Mouse (Mus musculus): ENCODE results near the gene Cmklr1. TPM values are rescaled to one million over a fixed set of nuclear protein-coding genes. Genes with fewer than 3 reads are reported as not detected.

The Cmklr1 gene
- polyA plus RNA-seq, 1 experiment from 2014 or later, result 2.6 TPM

DNA sequence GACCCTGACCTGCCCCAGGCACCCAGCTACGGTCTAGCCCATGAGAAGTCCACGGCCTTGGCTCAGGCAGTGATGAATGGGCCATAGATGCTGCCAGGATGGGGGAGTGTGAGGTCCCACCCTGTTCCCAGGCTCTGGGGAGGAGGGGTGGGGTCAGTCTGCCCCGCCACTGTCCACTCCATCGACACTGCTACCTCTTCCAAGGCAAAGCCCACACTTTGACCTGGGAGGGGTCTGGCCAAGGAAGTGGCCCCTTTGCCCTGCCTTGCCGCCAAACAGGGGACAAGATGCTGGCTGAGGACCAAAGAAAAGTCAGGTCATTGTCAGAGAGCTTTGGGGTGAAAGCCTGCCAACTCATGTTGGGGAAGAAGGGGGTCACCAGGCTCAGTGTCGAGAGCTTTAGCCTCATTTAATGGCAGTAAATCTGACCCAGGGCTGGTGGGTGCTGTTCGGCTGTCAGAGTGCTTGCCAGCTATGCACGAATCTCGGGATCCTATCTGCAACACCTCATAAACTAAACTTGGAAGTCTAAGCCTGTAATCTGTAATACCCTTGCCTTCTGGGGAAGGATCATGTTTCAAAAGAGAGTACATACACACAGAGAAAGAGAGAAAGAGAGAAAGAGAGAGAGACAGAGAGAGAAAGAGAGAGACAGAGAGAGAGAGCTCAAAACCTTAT, 17.1 kb downstream of the Cmklr1 start:
- Histone ChIP-seq H3K27me3 (ENCODE audit: control insufficient read depth, insufficient read depth, low read length) (no peaks in the 10 kb centered on the region), H3K4me1 (replicated peaks; ENCODE audit: control insufficient read depth, insufficient read depth) (no peaks in the 10 kb centered on the region), H3K9ac (ENCODE audit: low read length) (no peak overlapping the region), H3K36me3 (ENCODE audit: control insufficient read depth, insufficient read depth, low read length) (no peaks in the 10 kb centered on the region), H3K9me3 (ENCODE audit: control insufficient read depth, low read length) (no peaks in the 10 kb centered on the region), H3K27ac (replicated peaks) (no peak overlapping the region), H3K4me2 (replicated peaks; ENCODE audit: low read depth) (no peak overlapping the region), H3K4me3 (ENCODE audit: low read depth, low read length) (no peak overlapping the region)
- ATAC-seq (ENCODE audit: low FRiP score, low TSS enrichment) (peak; percentile 27; the same call in 1 of the 2 replicates), DNase-seq (ENCODE audit: low spot score) (no peak)
- WGBS, result 27% methylated on average over 9 of the region's 9 CpGs
- TF ChIP-seq EP300 (optimal IDR thresholded peaks at IDR 0.05) (no peak), CTCF (IDR thresholded peaks at IDR 0.05; ENCODE audit: low read depth) (no peak)

DNA sequence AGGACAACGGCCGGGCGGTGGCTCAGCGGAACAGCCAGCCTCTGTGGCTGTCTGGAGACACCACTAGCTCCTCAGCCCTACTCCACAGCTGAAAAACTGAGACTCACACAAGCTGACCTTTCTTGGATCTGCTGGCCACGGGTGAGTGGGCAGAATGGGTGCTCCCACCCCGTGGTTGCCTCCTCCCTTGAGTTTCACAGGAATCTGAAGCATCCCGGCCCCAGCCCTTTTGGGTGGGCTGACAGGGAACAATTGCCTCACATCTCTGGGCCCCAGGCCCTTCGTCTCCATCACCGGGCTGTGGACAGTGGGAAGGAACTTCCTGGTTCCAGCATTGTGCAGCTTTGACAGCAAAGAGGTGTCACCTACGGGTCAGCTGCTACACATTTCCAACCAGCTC, 20.1 kb downstream of the Cmklr1 start:
- Histone ChIP-seq H3K9me3 (ENCODE audit: control insufficient read depth, low read length) (no peaks in the 10 kb centered on the region), H3K4me1 (replicated peaks; ENCODE audit: control insufficient read depth, insufficient read depth) (no peaks in the 10 kb centered on the region), H3K4me2 (replicated peaks; ENCODE audit: low read depth) (no peak overlapping the region), H3K27me3 (ENCODE audit: control insufficient read depth, insufficient read depth, low read length) (no peaks in the 10 kb centered on the region), H3K27ac (replicated peaks) (no peak overlapping the region), H3K9ac (ENCODE audit: low read length) (no peak overlapping the region), H3K36me3 (ENCODE audit: control insufficient read depth, insufficient read depth, low read length) (no peaks in the 10 kb centered on the region), H3K4me3 (ENCODE audit: low read depth, low read length) (no peak overlapping the region)
- no peak for DNase-seq (ENCODE audit: low spot score)
- ATAC-seq (ENCODE audit: low FRiP score, low TSS enrichment), result no peak
- 58% methylated on average over 10 of the region's 10 CpGs for WGBS
- no peak for TF ChIP-seq EP300 (optimal IDR thresholded peaks at IDR 0.05)
- TF ChIP-seq CTCF (IDR thresholded peaks at IDR 0.05; ENCODE audit: low read depth), result no peak

- Histone ChIP-seq H3K27ac (replicated peaks) (no peak overlapping the region), H3K36me3 (ENCODE audit: control insufficient read depth, insufficient read depth, low read length) (no peaks in the 10 kb centered on the region), H3K27me3 (ENCODE audit: control insufficient read depth, insufficient read depth, low read length) (no peaks in the 10 kb centered on the region), H3K9me3 (ENCODE audit: control insufficient read depth, low read length) (no peaks in the 10 kb centered on the region), H3K4me2 (replicated peaks; ENCODE audit: low read depth) (no peak overlapping the region), H3K4me1 (replicated peaks; ENCODE audit: control insufficient read depth, insufficient read depth) (no peaks in the 10 kb centered on the region), H3K9ac (ENCODE audit: low read length) (no peak overlapping the region), H3K4me3 (ENCODE audit: low read depth, low read length) (no peak overlapping the region)
- no peak for TF ChIP-seq CTCF (IDR thresholded peaks at IDR 0.05; ENCODE audit: low read depth)
- no peak for TF ChIP-seq EP300 (optimal IDR thresholded peaks at IDR 0.05)
- no peak for DNase-seq (ENCODE audit: low spot score)
- no peak for ATAC-seq (ENCODE audit: low FRiP score, low TSS enrichment)
- 64% methylated on average over 3 of the region's 3 CpGs for WGBS
Observed at GRCm38 (mm10) chr5:113629248-113629647, 21.0 kb downstream of the Cmklr1 start.

GRCm38 (mm10) chr5:113627820-113628437, 22.3 kb downstream of the Cmklr1 start:
- 34% methylated on average over 11 of the region's 11 CpGs for WGBS
- Histone ChIP-seq H3K27ac (replicated peaks) (no peak overlapping the region; the same call in 1 of the 2 replicates), H3K9ac (ENCODE audit: low read length) (no peak overlapping the region), H3K4me2 (replicated peaks; ENCODE audit: low read depth) (no peak overlapping the region), H3K4me3 (ENCODE audit: low read depth, low read length) (no peak overlapping the region), H3K4me1 (replicated peaks; ENCODE audit: control insufficient read depth, insufficient read depth) (no peaks in the 10 kb centered on the region), H3K36me3 (ENCODE audit: control insufficient read depth, insufficient read depth, low read length) (no peaks in the 10 kb centered on the region), H3K27me3 (ENCODE audit: control insufficient read depth, insufficient read depth, low read length) (no peaks in the 10 kb centered on the region), H3K9me3 (ENCODE audit: control insufficient read depth, low read length) (no peaks in the 10 kb centered on the region)
- ATAC-seq (ENCODE audit: low FRiP score, low TSS enrichment) (peak; percentile 53; the same call in 1 of the 2 replicates), DNase-seq (ENCODE audit: low spot score) (peak; percentile 46)
- TF ChIP-seq EP300 (optimal IDR thresholded peaks at IDR 0.05) (no peak), CTCF (IDR thresholded peaks at IDR 0.05; ENCODE audit: low read depth) (no peak)

- Histone ChIP-seq H3K4me2 (replicated peaks; ENCODE audit: low read depth) (no peak overlapping the region), H3K27me3 (ENCODE audit: control insufficient read depth, insufficient read depth, low read length) (no peaks in the 10 kb centered on the region), H3K27ac (replicated peaks) (no peak overlapping the region), H3K4me3 (ENCODE audit: low read depth, low read length) (no peak overlapping the region), H3K36me3 (ENCODE audit: control insufficient read depth, insufficient read depth, low read length) (no peaks in the 10 kb centered on the region), H3K9ac (ENCODE audit: low read length) (no peak overlapping the region), H3K9me3 (ENCODE audit: control insufficient read depth, low read length) (no peaks in the 10 kb centered on the region), H3K4me1 (replicated peaks; ENCODE audit: control insufficient read depth, insufficient read depth) (no peaks in the 10 kb centered on the region)
- 66% methylated on average over 5 of the region's 5 CpGs for WGBS
- DNase-seq (ENCODE audit: low spot score) (no peak), ATAC-seq (ENCODE audit: low FRiP score, low TSS enrichment) (no peak)
- TF ChIP-seq CTCF (IDR thresholded peaks at IDR 0.05; ENCODE audit: low read depth) (no peak), EP300 (optimal IDR thresholded peaks at IDR 0.05) (no peak)
Observed at GRCm38 (mm10) chr5:113626991-113627390, 23.2 kb downstream of the Cmklr1 start.

DNA sequence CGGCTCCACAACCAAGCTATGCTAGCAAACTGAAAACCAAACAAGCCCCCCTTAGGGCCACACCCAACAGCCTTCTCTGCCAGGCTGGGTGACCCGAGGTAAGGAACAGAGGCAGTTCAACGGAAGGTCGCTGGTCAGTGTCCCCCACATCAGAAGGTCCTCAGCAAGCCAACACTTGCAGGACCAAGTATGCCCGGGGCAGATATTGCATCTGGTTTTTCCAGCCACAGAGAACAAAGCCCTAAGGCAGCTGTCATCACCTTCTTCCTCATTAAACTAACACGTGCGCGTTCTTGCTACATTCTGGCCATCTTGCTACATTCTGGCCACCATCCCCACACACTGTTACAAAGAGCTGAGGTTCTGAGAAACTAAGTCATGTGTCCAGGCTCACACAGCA, 23.9 kb downstream of the Cmklr1 start:
- no peak overlapping the region for H3K4me3 ChIP-seq (ENCODE audit: low read depth, low read length)
- H3K9ac ChIP-seq (ENCODE audit: low read length), result no peak overlapping the region
- no peak overlapping the region for H3K27ac ChIP-seq (replicated peaks)
- no peaks in the 10 kb centered on the region for H3K4me1 ChIP-seq (replicated peaks; ENCODE audit: control insufficient read depth, insufficient read depth)
- TF ChIP-seq CTCF (IDR thresholded peaks at IDR 0.05; ENCODE audit: low read depth) (no peak), EP300 (optimal IDR thresholded peaks at IDR 0.05) (no peak)
- H3K27me3 ChIP-seq (ENCODE audit: control insufficient read depth, insufficient read depth, low read length), result no peaks in the 10 kb centered on the region
- WGBS, result 59% methylated on average over 8 of the region's 8 CpGs
- no peak overlapping the region for H3K4me2 ChIP-seq (replicated peaks; ENCODE audit: low read depth)
- H3K36me3 ChIP-seq (ENCODE audit: control insufficient read depth, insufficient read depth, low read length), result no peaks in the 10 kb centered on the region
- no peaks in the 10 kb centered on the region for H3K9me3 ChIP-seq (ENCODE audit: control insufficient read depth, low read length)
- ATAC-seq (ENCODE audit: low FRiP score, low TSS enrichment) (no peak), DNase-seq (ENCODE audit: low spot score) (no peak)

All from stomach, postnatal 0 days (tissue).